Mouse (Mus musculus) layer of hippocampus, postnatal 10 days (tissue): ENCODE measurements at regions not wholly inside any gene's neighbourhood (a gene's known extent, or its start where the extent isn't known, plus 50 kb on each side); places are given as distances from the start of the nearest gene placed in this dataset.

Experiments
- DNase-seq, 2 experiments: peaks; one replicate each; pipeline ENCODE4 v3.0.0; 2021; ENCODE audit warnings: low spot score in 2 of 2

DNA sequence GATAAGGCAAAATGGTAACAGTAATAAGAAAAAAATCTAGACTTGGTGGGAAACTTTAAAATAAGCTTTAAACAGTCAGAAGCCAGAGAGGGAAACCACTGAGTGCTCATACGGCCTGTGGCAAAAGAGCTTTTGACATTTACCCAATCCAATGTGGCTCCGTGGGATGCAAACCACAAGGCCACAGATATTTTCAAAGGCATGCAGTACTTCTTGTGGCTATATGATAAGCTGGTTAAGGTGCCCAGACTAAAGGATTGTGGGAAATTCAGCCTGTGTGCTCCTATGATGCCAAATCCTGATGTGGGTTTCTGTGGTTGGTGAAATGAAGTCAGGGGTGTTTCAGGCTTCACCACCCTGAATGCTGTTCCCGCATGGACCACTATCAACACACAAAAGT lies 355.8 kb downstream of the Sorl1 start:
- DNase-seq, result no peak

DNA sequence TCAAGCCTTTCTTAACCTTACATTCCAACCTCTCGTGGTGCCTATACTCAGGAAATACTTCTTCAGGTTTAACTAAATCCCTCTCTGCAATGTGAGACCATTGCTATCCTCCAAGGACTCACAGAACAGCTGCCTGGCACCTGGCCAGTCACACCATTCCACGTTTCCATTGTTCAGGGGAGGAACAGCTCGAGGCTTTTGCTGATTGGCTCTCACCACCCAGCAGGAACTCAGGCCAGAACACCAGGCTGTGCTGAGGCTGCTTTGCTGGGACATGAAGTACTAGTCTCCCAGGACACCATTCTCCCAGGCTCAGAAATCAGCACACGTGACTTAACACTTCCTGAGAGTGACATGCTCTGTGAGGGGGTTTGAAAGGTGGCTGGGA lies 357.6 kb downstream of the Sorl1 start:
- peak; percentile 41 for DNase-seq

DNA sequence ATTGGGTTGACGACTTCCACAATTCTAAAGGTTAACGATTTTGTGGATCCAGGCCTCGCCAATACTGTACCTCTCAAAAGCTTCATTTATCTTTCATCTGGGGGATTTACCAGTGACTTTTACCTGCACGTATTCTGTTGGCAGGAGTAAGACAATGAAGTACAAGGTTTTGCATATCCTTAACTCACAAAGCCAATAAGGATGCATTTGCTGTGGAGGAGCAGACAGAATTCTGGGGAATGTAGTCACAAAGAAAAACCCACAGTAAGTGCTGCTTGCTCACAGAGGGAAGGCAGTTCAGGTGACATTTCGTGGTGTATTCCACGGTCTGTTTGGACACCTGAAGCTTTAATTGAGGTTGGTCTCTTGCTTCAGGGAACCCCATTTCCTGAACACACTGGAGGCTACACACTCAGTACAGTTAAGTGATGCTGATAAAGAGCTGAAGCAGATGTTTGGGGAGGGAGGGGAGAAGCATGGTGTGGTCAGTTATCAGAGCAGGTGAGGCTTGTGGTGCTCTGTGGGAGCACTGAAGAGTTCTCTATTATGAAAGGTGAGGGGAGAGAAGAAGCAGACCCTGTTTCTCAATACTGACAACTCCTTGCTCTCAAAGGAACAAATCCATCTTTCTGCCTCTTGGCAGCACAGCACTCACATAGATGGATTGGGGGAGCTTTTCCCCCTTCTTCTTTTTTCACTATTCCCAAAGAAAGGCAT lies 358.1 kb downstream of the Sorl1 start:
- no peak for DNase-seq

GRCm38 (mm10) chr9:41761050-41761576 lies 363.0 kb downstream of the Sorl1 start:
- DNase-seq, result no peak

GRCm38 (mm10) chr9:41754434-41755002 lies 369.6 kb downstream of the Sorl1 start:
- DNase-seq, result no peak

GRCm38 (mm10) chr9:41745979-41746647 lies 378.0 kb downstream of the Sorl1 start:
- no peak for DNase-seq

DNA sequence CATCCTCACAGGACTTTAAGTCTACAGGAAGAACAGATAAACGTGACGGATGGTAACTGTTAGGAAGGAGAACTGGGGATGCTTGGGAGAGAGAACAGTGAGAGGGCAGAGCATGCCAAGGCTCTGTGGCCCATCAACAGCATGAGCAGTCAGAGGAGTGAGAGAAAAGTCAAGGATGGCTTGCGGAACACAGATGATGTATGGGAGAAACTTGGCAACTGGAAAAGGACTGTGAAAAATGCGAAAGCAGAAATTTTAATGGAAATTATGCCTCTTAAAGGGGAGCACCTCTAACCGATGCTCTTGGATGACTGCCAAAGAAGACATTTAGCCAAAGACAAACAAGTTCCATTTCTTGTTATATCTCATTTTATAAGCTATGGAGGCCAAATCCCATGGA lies 382.6 kb downstream of the Sorl1 start:
- DNase-seq, result no peak

DNA sequence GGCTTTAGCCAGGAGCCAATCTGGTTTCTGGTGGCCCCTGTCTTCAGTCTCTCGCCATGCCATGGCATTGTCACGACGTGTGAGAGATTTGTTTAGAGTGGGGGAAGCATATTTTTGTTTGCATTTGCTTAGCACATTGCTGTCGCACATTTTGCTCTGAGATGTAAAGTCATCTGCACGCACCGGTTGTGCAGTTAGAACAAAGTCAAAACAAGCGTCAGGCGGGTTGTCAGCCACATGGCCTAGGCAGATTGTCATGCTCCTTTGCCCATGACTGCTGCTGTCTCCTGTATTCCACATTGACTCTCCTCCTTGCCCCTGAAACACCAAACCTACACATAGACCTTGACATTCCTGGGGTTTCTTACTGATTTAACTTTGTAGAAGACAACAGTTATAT lies 383.6 kb downstream of the Sorl1 start:
- DNase-seq, result peak; percentile 16 to 26

DNA sequence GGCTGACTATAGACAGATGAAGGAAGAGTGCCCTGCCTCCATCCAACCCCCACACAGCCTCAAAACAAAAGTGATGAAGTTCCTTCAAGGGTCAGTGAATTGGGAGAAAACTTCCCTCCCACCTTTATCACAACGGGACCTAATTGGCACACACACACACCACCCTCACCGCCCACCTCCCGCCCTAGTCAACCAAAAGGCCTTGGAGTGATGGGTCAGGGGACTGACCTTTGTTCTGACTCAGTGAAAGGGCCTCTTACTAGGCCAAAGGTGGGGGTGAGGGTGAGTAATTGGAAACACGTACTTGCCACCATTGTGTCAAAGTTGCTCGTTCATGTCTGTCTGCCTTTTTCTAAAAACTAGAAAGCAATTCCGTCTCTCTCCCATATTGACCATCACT lies 386.4 kb downstream of the Sorl1 start:
- DNase-seq, result no peak

DNA sequence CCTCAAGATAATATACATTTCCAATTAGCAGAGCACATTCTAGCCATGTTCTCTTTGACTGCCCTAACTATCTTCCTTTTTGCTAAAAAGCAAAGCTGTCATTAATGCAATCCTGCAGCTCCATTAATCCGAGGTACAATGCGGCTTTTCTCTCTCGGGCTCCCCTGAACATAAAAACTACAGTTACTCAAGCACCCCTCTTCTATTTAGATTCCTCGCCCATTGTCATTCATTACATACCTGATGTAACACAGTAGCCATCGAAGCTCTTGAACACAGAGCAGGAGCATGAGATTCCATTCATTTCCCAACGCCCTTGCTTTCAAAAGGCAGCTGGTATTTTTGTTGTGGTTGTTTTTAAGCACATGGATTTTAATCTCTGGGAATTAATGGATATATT lies 387.2 kb downstream of the Sorl1 start:
- DNase-seq, result no peak

- peak; percentile 18 to 30 for DNase-seq
These were observed 387.8 kb downstream of the Sorl1 start for GRCm38 (mm10) chr9:41736234-41736859.

DNA sequence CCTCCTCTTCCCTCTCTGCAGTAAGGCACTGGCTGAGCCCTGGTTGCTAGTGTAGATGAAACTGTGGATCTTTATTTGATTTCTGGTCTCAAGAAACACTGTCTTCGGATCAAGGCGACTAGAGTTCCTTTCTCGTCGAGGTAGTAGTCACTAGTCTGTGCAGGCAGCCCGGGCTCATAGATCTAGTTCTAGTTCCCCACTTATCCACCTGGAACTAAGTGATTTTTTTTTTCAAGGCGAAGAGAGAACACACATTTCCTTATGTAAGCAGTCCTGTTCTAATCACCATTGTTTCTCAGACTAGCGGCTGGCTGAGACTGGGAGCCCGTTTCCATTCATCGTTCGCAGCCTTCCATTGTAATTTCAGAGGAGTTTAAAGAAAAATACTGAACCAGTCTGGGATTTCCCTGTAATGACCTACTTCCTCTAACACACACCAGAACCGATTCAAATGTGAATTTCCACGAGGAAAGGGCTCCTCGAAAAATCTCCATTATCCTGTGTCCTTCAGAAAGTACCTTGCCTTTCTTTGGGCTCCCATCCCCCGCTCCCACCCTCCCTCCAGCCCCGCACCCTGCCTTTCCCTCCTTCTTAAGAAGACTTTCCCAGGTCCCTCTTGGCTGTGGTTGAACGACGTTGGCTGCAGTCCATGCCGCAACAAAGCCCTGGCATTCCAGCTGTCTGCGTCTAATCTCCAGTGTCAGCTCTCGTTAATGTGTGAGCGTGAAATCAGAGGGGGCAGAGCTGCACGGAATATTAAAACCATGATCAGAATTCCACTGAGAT lies 388.5 kb downstream of the Sorl1 start:
- peak; percentile 74 to 82 for DNase-seq

DNA sequence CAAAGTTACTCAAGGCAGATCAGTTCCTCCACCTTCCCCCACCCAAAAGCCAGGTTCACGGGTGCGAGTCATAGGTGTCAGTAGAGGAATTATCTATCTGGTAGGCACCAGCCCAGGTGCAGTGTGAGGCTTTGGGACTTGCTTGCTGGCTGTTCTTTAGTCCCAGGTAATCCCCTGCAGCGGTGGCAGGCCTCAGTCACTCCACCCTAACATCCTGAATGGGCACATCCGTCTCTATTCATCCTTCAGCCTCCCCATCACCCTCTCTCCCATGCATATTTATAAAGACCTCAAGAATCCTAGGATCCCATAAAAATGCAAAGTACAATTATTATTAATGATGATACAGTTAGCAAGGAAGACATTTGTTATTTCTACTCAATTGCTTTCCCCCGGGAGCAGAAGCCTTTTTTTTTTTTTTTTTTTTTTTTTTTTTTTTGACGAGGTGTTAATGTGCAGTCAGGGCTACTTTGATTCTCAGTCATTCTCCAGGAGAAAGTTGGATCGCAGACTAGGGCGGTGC lies 389.1 kb downstream of the Sorl1 start:
- DNase-seq, result peak in 1 of 2 experiments; percentile 14

DNA sequence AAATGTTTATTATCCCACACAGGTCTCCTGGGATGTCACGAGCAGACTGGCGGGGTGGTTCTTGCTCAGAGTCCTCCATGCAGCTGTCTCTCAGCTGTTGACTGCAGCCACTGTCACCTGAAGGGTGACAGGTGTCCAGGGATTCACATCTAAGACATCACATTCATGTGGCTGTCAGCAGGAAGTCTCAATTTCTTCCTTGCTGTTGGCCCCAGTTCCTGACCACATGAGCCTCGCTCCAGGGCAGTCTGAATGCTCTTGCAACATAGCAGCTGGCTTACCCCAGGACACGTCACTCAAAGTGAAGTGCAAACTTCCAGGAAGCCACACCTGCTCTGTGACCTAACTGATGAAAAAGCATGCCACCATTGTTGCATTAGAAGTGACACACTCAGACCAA lies 402.5 kb downstream of the Sorl1 start:
- DNase-seq, result no peak

GRCm38 (mm10) chr9:41715231-41715630 lies 408.9 kb downstream of the Sorl1 start:
- DNase-seq, result no peak

GRCm38 (mm10) chr9:41705972-41706371 lies 418.1 kb downstream of the Sorl1 start:
- no peak for DNase-seq

GRCm38 (mm10) chr9:41705461-41705903 lies 418.6 kb downstream of the Sorl1 start:
- DNase-seq, result no peak

DNA sequence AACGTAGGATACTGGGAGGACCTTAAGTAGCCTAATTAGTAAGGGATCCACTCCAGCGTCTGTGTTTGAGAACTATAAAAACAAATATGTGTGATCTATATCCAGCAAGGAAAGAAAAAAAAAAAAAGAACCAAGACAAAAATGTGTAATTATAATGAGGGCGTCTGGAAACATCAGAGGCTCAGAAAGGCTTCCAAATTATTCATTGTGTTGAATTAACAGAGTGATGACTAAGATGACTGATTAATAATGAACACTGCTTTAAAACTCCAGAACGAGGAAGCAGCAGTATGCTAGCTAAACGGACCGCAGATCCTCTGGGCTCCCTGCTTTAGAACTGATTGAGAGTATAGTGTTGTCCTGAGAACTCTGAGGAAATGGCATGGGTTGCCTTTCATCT lies 421.0 kb downstream of the Sorl1 start:
- no peak for DNase-seq

DNA sequence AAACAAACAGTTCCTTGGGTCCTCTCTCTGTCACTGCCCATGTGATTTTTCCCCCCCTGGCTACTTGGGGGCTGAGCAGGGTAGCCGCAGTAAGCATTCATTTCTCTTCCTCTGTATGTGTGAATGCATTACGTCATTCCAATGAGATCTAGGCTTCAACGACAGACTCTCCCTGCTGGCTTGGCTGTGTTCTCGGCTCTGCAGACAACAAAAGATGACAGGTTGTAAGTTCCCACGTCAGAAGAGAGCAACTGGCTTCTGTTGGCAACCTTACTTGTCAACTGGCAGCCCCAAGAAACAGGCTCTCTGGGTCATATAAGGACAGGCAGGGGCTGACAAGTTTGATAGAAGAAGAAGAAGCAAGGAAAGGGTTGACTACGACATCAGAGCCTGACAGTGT lies 423.4 kb downstream of the Sorl1 start:
- DNase-seq, result peak; percentile 32 to 40

- DNase-seq, result no peak
These were observed 425.1 kb downstream of the Sorl1 start for GRCm38 (mm10) chr9:41699031-41699430.
